Mouse (Mus musculus): Measurements from ENCODE around the gene Sprr1b.
"Not testable (repeated sequence)": the region's sequence is repeated elsewhere in the genome, so short reads cannot be mapped to it uniquely, and the experiment has no call there.

Sprr1b gene

GRCm38 (mm10) chr3:92438689-92439088, at the start of gene Sprr1b:
Gene Sprr1b, minus strand, starts transcription at chr3:92438789.
- no peak for DNase-seq (ENCODE audit: low spot score in 2 of 2)

GRCm38 (mm10) chr3:92486307-92486706, 47.7 kb upstream of the Sprr1b start:
- DNase-seq (ENCODE audit: low spot score in 2 of 2), result no peak

GRCm38 (mm10) chr3:92485863-92486262, 47.3 kb upstream of the Sprr1b start, which contains the start of gene Sprr1a:
Gene Sprr1a, minus strand, starts transcription at chr3:92485895.
- no peak for DNase-seq (ENCODE audit: low spot score in 2 of 2)

GRCm38 (mm10) chr3:92481249-92481648, 42.7 kb upstream of the Sprr1b start:
- not testable (repeated sequence) for DNase-seq (ENCODE audit: low spot score in 2 of 2)

GRCm38 (mm10) chr3:92470111-92470510, 31.5 kb upstream of the Sprr1b start:
- DNase-seq (ENCODE audit: low spot score in 2 of 2), result no peak

GRCm38 (mm10) chr3:92467424-92467823, 28.8 kb upstream of the Sprr1b start:
- no peak for DNase-seq (ENCODE audit: low spot score in 2 of 2)

GRCm38 (mm10) chr3:92466576-92466975, 28.0 kb upstream of the Sprr1b start:
- no peak for DNase-seq (ENCODE audit: low spot score in 2 of 2)

- no peak for DNase-seq (ENCODE audit: low spot score in 2 of 2)
These were observed 20.0 kb upstream of the Sprr1b start, which contains the start of gene Sprr3 for GRCm38 (mm10) chr3:92458620-92459019. Gene Sprr3, minus strand, starts transcription at chr3:92458720.

- DNase-seq (ENCODE audit: low spot score in 2 of 2), result no peak
These were observed 16.6 kb upstream of the Sprr1b start for GRCm38 (mm10) chr3:92455151-92455550.

GRCm38 (mm10) chr3:92440177-92440576, 1.6 kb upstream of the Sprr1b start:
- DNase-seq (ENCODE audit: low spot score in 2 of 2), result no peak

GRCm38 (mm10) chr3:92432282-92432681, 6.3 kb downstream of the Sprr1b start, which contains the start of gene Sprr2k:
Gene Sprr2k, plus strand, starts transcription at chr3:92432582.
- DNase-seq (ENCODE audit: low spot score in 2 of 2), result no peak

- DNase-seq (ENCODE audit: low spot score in 2 of 2), result no peak
These were observed 9.3 kb downstream of the Sprr1b start, which contains the start of gene Gm9774 for GRCm38 (mm10) chr3:92429323-92429722. Gene Gm9774, minus strand, starts transcription at chr3:92429423.

GRCm38 (mm10) chr3:92417782-92418181, 20.8 kb downstream of the Sprr1b start, which contains the start of gene Sprr2j-ps:
Gene Sprr2j-ps, plus strand, starts transcription at chr3:92418082.
- DNase-seq (ENCODE audit: low spot score in 2 of 2), result no peak

GRCm38 (mm10) chr3:92407691-92408090, 30.9 kb downstream of the Sprr1b start, which contains the start of gene Sprr2i:
Gene Sprr2i, plus strand, starts transcription at chr3:92407991.
- DNase-seq (ENCODE audit: low spot score in 2 of 2), result no peak

- no peak for DNase-seq (ENCODE audit: low spot score in 2 of 2)
These were observed 44.3 kb downstream of the Sprr1b start for GRCm38 (mm10) chr3:92394301-92394700.

Measured in heart, adult 9 months (tissue).